Mouse (Mus musculus) E14TG2a.4 (cell line): Measurements from ENCODE around the gene Cpm.

ENCODE experiments used
- H3K27me3 ChIP-seq: 2 replicates; pipeline ENCODE4 v1.6.1; 2014; ENCODE audit warnings: low read length, control low read depth; ENCODE audit not compliant: insufficient read depth
- H3K36me3 ChIP-seq: 2 replicates; pipeline ENCODE4 v1.6.1; 2014; ENCODE audit warnings: low read length, control low read depth; ENCODE audit not compliant: insufficient read depth
- H3K4me1 ChIP-seq: replicated peaks from 2 replicates; pipeline ENCODE4 v1.6.1; 2014; ENCODE audit warnings: low read depth, low read length, control low read depth
- H3K4me3 ChIP-seq: replicated peaks from 2 replicates; pipeline ENCODE4 v1.5.1; 2014; ENCODE audit warnings: mild to moderate bottlenecking, low read length
- H3K9me3 ChIP-seq: 2 replicates; pipeline ENCODE4 v1.6.1; 2014; ENCODE audit warnings: low read length, control low read depth
- CTCF ChIP-seq: conservative IDR thresholded peaks from 2 replicates; pipeline ENCODE4 v1.5.1; 2014; ENCODE audit warnings: low read length
- NANOG ChIP-seq: IDR thresholded peaks from 2 replicates; pipeline ENCODE4 v1.6.1; 2014; ENCODE audit warnings: borderline replicate concordance, low read length, mixed read lengths
- POU5F1 ChIP-seq: IDR thresholded peaks from 2 replicates; pipeline ENCODE4 v1.6.1; 2014; ENCODE audit warnings: low read length, borderline replicate concordance

The Cpm gene

DNA sequence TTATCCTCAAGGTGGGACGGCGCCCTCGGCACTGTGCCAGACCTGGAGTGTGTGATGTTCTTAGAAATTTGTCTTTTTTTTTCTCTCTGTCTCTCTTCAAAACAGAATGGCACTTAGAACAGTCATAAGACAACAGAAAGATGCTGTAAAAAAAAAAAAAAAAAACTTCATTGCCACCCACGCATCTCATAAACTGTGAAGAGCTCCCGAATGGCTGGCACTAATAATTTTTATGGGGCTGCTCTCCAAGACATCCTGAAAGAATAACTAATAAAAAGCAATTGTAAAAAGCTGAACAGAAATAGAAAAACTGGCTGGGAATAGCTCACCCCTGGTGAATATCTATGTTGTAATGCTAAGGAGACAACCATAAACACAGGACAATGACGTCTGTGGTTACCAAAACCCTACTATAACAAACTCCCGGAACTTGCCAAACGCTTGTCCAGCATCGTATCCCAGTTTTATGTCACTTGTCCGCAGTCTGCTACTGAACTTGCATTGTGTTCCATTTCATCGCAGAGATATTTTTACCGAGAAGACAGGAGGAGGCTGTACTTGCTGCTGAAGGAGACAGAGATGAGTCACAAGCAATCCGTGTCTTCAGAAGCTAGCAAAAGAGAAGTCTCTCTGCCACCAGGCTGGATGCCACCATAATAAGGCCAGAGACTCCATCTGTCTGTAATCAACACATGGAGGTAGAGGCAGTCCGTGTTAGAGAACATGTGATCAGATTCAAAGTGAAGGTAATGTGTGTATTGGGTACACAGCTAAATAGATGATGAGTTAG is 25.3 kb upstream of the Cpm start:
- no peaks in the 10 kb centered on the region for H3K9me3 ChIP-seq
- peaks cover 13% of the 10 kb centered on the region for H3K4me1 ChIP-seq
- peaks cover 19% of the 10 kb centered on the region for H3K27me3 ChIP-seq
- no peak overlapping the region for H3K4me3 ChIP-seq
- H3K36me3 ChIP-seq: no peaks in the 10 kb centered on the region
- TF ChIP-seq CTCF: no peak
- no peak for TF ChIP-seq POU5F1
- no peak for TF ChIP-seq NANOG

GRCm38 (mm10) chr10:117604624-117605282 is 24.5 kb upstream of the Cpm start:
- no peaks in the 10 kb centered on the region for H3K36me3 ChIP-seq
- H3K9me3 ChIP-seq: no peaks in the 10 kb centered on the region
- H3K27me3 ChIP-seq: peaks cover 19% of the 10 kb centered on the region
- H3K4me1 ChIP-seq: peaks cover 13% of the 10 kb centered on the region
- no peak overlapping the region for H3K4me3 ChIP-seq
- TF ChIP-seq NANOG (no peak), CTCF (no peak), POU5F1 (no peak)

DNA sequence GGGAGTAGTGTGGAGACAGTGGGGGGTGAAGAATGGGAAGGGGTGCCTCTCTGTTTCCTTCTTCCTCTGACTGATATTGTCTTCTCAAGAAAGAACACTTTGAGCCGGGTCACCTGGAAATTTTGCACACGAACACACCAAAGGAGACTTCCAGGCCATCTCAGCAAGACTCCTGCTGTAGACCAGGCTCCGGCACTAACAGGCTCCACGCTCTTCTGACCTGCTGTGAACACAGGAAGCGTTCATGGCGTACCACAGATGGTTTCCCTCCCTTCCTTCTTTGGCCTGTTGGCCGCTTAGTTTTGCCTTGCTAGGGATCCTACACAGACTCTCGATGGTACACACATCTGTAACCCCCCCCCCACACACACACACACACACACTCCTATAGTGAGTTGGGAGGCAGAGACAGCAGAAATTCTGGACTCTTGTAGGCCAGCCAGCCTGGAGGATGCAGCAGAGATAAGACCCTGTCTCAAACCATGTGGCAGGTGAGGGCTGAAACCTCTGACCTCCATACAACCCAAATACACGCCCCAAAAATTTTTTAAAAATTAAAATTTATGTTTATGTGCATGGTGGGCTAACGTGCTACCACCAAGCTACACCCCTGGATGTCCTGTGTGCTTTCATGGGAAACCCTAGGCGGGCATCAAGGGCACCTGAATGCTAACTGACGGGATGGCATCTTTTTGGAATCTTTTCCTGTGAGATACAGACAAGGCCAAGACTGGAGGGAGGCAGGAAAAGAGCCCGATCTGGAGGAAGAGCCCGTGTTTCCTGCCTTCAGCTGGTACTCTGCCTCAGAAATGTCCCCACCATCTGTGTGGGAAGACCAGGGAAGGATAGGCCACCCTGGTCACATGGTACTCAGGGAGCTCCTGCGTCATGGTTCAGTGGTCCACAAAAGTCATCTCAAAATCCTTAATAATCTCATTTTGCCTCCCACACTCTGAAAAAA is 23.7 kb upstream of the Cpm start:
- H3K4me3 ChIP-seq: no peak overlapping the region
- no peaks in the 10 kb centered on the region for H3K36me3 ChIP-seq
- H3K27me3 ChIP-seq: peaks cover 19% of the 10 kb centered on the region
- TF ChIP-seq NANOG: no peak
- no peak for TF ChIP-seq CTCF
- no peak for TF ChIP-seq POU5F1
- no peaks in the 10 kb centered on the region for H3K9me3 ChIP-seq
- H3K4me1 ChIP-seq: peaks cover 13% of the 10 kb centered on the region

GRCm38 (mm10) chr10:117606423-117606822 is 22.9 kb upstream of the Cpm start:
- TF ChIP-seq CTCF (no peak), POU5F1 (no peak), NANOG (no peak)
- no peak overlapping the region for H3K4me3 ChIP-seq

GRCm38 (mm10) chr10:117607051-117607803 is 22.1 kb upstream of the Cpm start:
- Histone ChIP-seq H3K27me3 (peaks cover 19% of the 10 kb centered on the region), H3K4me1 (peaks cover 15% of the 10 kb centered on the region), H3K4me3 (peak overlapping the region; percentile 43; the same call in 1 of the 2 replicates), H3K36me3 (no peaks in the 10 kb centered on the region), H3K9me3 (no peaks in the 10 kb centered on the region)
- TF ChIP-seq NANOG (no peak), POU5F1 (no peak), CTCF (no peak)

More at GRCm38 (mm10) chr10:117606423-117606822, 22.9 kb upstream of the Cpm start:
- Histone ChIP-seq H3K36me3 (no peaks in the 10 kb centered on the region), H3K4me1 (peaks cover 13% of the 10 kb centered on the region), H3K27me3 (peaks cover 19% of the 10 kb centered on the region), H3K9me3 (no peaks in the 10 kb centered on the region)

GRCm38 (mm10) chr10:117607804-117608279 is 21.5 kb upstream of the Cpm start:
- H3K27me3 ChIP-seq: peaks cover 19% of the 10 kb centered on the region
- H3K4me1 ChIP-seq: peaks cover 19% of the 10 kb centered on the region
- no peaks in the 10 kb centered on the region for H3K36me3 ChIP-seq
- H3K4me3 ChIP-seq: no peak overlapping the region
- H3K9me3 ChIP-seq: no peaks in the 10 kb centered on the region
- TF ChIP-seq NANOG (no peak), CTCF (no peak), POU5F1 (no peak)

DNA sequence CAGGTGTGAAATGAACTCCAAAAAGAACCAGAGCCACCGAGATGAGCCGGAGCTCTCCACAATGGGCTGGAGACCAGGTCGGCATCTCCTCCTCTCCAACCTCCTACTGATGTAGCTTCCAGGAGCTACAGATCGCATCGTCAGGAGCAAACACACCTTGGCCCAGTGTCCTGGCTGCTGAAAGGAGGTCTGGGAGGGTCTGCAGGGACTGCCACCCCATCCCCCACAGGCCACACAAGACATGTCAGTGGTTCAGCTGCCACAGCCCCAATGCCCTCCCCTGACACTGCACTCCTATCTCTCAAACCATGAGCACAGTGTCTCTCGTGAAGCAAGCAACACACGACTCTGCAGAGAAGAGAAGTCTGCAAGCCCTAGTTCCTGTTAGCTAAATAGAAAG is 20.8 kb upstream of the Cpm start:
- peaks cover 22% of the 10 kb centered on the region for H3K4me1 ChIP-seq
- H3K9me3 ChIP-seq: no peaks in the 10 kb centered on the region
- peaks cover 19% of the 10 kb centered on the region for H3K27me3 ChIP-seq
- TF ChIP-seq POU5F1 (no peak), NANOG (no peak), CTCF (no peak)
- no peak overlapping the region for H3K4me3 ChIP-seq
- H3K36me3 ChIP-seq: no peaks in the 10 kb centered on the region
